Mouse (Mus musculus): ENCODE data around the gene Med27.

DNA sequence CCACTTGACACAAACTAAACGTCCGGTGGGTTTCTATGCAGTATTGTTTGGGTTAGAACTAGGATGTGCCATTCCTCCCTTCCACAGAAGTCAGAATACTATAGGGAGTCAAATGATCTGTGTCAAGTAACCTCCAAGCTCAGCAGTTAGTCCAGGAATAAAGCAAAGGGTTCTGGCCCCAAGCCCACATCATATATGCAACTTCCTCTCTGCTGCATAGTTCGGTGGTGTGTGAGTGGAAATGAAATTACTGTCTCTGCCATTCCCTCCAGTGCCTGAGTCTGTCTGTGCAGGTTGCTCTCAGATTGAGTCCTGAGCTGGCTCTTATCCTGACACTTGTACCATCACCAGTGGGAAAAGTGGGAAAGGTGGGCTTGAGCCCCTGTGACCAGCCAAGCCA lies 65.8 kb downstream of the Med27 start:
- TF ChIP-seq CEBPB (IDR thresholded peaks at IDR 0.05; ENCODE audit: insufficient read depth, poor library complexity, severe bottlenecking) (no peak), REST (IDR thresholded peaks at IDR 0.05; ENCODE audit: insufficient read depth, insufficient read length) (no peak), POLR2A (IDR thresholded peaks at IDR 0.05; ENCODE audit: insufficient read length, low read depth) (no peak), E2F4 (IDR thresholded peaks at IDR 0.05; ENCODE audit: insufficient read depth) (no peak)

Data from myocyte (in vitro differentiated cells).